Mouse (Mus musculus) adrenal gland, adult 8-10 months (tissue): ENCODE results near the gene Pygo1. TPM values are rescaled to one million over a fixed set of nuclear protein-coding genes. Genes with fewer than 3 reads are reported as not detected.

Experiments used
- DNase-seq: peaks from one replicate; pipeline ENCODE4 v3.0.0; 2022
- total RNA-seq, 4 experiments: library from RNA; stranded (reverse); gene quantifications; 2 replicates each; pipeline ENCODE4 v1.2.4; 2022

The Pygo1 gene
- total RNA-seq, 4 experiments from 2014 or later = 4.8 to 8.4 (median 6.1) TPM

DNA sequence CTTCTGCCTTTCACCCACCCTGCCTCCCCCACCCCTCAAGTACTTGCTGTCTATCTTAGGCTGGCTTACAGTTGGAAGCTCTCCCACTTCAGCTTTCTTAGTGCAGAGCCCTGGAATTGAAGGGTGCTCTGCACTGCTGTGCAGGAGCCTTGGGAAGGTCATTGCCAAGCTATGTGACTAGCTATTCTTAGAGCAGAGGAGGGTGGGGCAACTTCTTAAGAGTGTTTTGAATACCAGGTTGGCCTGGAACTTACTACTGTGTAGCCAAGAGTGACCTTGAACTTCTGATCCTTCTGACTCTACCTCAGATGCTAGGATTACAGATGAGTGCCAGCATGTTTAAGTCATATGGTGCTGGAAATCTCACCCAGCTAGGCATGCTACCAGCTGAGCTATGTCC is 70.7 kb downstream of the Pygo1 start:
- DNase-seq = no peak

DNA sequence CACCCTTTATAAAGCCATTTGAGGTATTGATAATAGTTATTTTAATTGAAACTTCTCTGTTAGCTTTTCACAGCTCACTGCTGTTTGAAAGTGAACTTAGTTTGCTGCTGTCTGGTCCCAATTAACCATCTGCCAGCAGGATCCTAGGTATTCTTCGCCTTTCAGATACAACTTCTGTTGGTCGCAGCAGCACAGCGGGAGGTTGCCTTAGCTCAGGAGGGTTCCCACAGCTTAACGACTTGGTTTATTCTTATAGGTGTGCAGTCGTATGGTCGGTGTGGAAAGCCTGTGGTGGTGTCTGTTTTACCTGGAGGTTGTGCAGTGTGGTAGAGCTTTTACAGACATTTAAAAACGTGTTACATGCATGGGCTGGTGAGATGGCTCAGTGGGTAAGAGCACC is 71.4 kb downstream of the Pygo1 start:
- no peak for DNase-seq

- no peak for DNase-seq
Observed at GRCm38 (mm10) chr9:73000487-73000886, 75.0 kb downstream of the Pygo1 start.

GRCm38 (mm10) chr9:73001314-73002011 is 76.0 kb downstream of the Pygo1 start:
- DNase-seq = no peak

Other genes starting within 250 kb of the Pygo1 start
- gene Prtg, start 118.8 kb upstream of the Pygo1 start, total RNA-seq = under 1 TPM; 0.16 to 0.28 (median 0.22) TPM
- gene Dyx1c1, start 33.1 kb downstream of the Pygo1 start, total RNA-seq = 1 to 10 TPM; 1.4 to 3.4 (median 2.0) TPM
- not detected for gene Gm44503, start 33.2 kb downstream of the Pygo1 start, total RNA-seq
- gene Ccpg1os, start 59.7 kb downstream of the Pygo1 start, total RNA-seq = 10 to 100 TPM; 16.0 to 21.4 (median 19.9) TPM
- gene Ccpg1, start 59.8 kb downstream of the Pygo1 start, total RNA-seq = 100 to 1,000 TPM; 156 to 205 (median 185) TPM
- 10 to 100 TPM; 15.5 to 26.6 (median 17.7) TPM for gene Pigb, start 114.7 kb downstream of the Pygo1 start, total RNA-seq
- 10 to 100 TPM; 36.8 to 57.3 (median 48.1) TPM for gene Rab27a, start 119.2 kb downstream of the Pygo1 start, total RNA-seq
- gene Khdc3, start 176.2 kb downstream of the Pygo1 start, total RNA-seq = 1 to 10 TPM in 2 of 4 experiments, under 1 TPM in 2; 0.51 to 2.6 (median 1.0) TPM
- under 1 TPM in 3 of 4 experiments, not detected in 1; 0.26 to 0.42 (median 0.35) TPM for gene Gm20509, start 176.8 kb downstream of the Pygo1 start, total RNA-seq
- gene Rsl24d1, start 187.8 kb downstream of the Pygo1 start, total RNA-seq = 10 to 100 TPM; 55.1 to 76.7 (median 67.0) TPM